Mouse (Mus musculus) megakaryocyte, embryonic 14.5 days (primary cell): ENCODE measurements around the gene Calr4.

Experiments
- FLI1 ChIP-seq: IDR thresholded peaks from 2 replicates; pipeline ENCODE4 v1.6.1; 2012; ENCODE audit warnings: low read length, inconsistent platforms, mixed read lengths
- GATA1 ChIP-seq: IDR thresholded peaks from 3 replicates; pipeline ENCODE4 v1.6.1; 2012; ENCODE audit warnings: mixed read lengths, low read length, inconsistent platforms, borderline replicate concordance

DNA sequence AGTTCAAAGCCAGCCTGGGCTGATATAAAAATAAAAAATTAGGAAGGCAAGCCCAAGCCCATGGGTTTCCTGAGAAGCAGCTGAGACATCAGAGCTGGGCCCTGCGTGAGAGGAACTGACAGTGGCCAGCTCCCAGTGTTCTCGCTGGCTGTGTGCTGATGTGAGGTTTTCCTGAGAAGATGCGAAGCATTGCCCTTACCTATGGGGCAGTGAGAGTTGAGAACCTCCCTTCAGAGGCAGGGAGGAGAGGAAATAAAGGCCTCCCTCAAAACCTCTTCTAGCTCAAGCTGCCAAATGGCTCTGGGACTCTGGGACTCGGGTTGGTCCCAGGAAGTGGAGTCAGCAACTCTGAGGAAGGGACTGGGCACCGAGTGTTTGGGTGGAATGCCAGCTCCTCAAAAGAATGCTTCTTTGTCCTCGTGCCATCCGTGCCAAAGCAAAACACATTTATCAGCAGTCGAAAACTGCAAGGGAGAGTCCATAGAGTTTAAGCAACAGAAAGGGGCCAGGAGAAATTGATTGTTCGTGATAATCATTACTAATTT, 593 bp downstream of the Calr4 start:
- TF ChIP-seq GATA1 = no peak
- TF ChIP-seq FLI1 = no peak
